Mouse (Mus musculus) cerebellum, adult 9-11 months (tissue): Measurements from ENCODE around the gene Abhd4.

ENCODE experiments used
- DNase-seq: peaks from one replicate; pipeline ENCODE4 v3.0.0; 2022

Abhd4 gene

DNA sequence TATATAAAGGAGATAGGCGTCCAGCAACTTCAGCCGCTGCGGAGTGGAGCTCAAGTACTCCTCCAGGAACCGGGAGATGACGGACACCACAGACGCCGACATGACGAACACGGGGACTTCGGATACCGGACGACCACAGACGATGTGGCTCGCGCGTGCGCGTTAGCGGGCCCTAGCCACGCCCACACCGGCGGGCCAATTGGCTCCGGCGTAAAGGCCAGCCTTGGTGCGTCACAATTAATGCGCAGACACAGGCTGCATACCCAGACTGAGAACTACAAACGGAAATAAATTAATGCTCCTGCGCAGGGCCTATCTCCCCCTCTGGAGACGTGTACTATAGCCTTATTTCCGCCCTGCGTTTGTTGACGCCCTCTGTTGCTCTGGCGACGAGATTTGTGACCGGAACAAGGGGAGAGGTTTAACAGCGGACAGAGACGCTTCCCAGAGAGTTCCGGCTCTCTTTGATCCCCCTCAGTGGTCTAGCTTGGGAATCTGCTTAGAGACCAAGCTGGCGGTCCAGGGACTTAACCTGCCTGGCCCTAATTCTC, at the start of gene Abhd4, which contains the start of gene Dad1:
Abhd4 (plus strand) TSS at position 448 of the 551 bp plus-strand sequence.
Dad1 (minus strand) TSS at position 364 of the 551 bp plus-strand sequence.
- peak; percentile 99 for DNase-seq

GRCm38 (mm10) chr14:54204311-54204710, 49.7 kb upstream of the Abhd4 start:
- DNase-seq, result no peak

- DNase-seq, result no peak
Measured at GRCm38 (mm10) chr14:54204786-54205185, 49.2 kb upstream of the Abhd4 start.

- DNase-seq, result no peak
Measured at GRCm38 (mm10) chr14:54205904-54206303, 48.1 kb upstream of the Abhd4 start.

- DNase-seq, result no peak
Measured at GRCm38 (mm10) chr14:54206309-54206708, 47.7 kb upstream of the Abhd4 start.

DNA sequence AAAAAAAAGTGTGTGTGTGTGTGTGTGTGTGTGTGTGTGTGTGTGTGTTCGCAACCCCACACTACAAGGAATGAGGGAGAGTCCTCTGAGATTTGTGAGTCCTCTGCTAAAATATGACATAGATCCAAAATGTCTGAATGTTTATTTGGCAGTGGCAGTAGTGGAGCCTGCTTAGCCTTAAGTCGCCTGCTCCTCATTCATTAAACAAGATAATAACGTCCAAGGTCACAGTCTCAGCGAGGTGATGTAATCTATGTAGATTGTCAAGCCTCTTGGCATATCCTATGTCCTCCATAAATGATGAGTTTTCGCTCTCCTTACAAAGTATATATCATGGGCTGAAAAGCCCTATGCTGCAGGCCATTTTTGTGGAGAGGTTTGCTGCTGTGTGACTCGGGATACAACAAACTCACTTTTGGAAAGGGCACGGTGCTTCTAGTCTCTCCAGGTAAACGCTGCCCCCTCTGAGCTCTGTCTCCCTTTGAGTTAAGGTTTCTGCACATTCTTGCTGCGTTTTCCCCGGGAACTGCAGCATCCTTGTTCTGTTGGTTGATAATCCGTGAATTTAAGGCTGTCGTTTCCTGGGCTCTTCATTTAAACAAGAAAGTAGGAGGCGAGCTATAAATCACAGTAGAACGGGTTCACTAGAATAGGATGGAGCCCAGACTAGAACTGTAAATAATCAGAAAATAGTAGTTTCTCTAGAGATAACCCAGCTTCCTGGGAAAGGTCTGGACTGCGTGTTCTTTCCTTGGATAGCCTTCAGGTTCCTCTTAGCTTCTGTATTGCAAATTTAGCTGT, 47.0 kb upstream of the Abhd4 start:
- no peak for DNase-seq

GRCm38 (mm10) chr14:54207924-54208323, 46.1 kb upstream of the Abhd4 start:
- DNase-seq, result no peak

DNA sequence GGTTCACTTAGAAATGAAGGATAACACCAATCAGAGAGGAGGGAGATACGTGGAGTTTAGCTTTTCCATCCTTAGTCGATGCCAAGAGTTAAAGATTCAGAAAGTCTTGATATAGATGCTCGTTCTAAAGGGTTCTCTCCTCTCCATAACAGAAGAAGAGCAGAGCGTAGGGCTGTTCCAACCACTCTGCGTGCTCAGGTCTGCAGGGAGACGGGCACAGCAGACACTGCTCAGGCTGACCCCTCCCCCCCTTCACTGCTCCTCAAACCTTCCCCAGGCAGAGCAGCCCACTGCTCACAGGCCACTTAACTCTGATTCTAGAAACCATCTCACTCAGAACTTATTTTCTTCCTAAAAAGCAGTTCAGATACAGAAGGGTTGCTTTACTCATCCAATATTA, 45.2 kb upstream of the Abhd4 start:
- DNase-seq, result no peak

GRCm38 (mm10) chr14:54209932-54210331, 44.1 kb upstream of the Abhd4 start:
- no peak for DNase-seq

DNA sequence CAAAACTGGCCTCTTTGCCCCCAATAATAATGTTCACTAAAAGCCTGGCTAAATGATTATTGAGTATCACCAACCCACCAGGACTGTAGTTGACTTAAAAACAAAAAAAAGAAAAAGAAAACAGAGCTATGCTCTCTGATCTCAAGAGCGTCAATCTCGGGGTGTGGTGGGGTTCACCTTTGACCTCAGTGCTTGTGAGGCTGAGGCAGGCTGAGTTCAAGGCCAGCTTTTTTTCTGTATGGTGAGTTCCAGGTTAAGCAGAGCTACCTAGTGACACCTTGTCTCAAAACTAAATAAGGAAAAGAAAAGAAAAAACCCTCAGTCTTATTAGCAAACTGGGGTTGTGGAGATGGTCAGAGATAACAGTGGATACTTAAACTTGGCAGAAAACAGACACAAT, 43.6 kb upstream of the Abhd4 start:
- no peak for DNase-seq

DNA sequence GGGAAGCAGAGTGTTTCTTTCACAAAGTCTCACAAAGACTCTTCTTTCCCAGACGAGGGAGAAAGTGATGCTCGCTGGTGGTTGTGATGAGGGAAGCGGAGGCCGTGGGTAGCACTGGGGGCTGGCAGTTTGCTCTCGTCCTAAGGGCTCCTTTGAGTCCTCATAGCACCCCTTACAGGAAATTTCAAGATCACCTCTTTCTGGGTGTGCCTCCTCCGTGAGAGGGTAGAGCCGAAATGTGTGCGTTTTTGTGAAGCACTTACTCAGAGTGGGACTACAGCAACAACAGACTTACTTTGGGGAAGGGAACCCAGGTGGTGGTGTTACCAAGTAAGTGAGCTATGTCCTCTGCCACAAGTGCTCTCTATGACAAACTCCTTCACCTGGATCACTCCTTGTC, 42.8 kb upstream of the Abhd4 start:
- DNase-seq, result no peak

DNA sequence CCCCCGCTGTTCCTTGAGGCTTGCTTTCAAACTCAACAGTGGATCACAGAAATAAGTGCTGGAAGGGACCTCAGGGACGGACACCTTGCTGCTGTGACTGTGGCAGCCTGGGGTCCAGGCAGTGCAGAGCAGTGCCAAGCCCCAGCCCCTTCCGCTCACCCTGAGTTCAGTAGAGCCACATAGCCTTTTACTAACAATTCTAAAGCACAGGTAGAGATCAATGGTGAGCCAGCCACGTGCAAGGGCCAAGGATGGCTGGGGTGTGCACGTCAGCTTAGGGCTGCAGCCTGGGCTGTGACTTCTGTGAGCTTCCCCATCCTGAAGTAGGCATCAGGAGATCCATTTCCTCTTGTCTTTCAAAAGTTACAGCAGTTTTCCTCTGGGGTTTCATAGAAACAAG, 42.2 kb upstream of the Abhd4 start:
- DNase-seq, result no peak

DNA sequence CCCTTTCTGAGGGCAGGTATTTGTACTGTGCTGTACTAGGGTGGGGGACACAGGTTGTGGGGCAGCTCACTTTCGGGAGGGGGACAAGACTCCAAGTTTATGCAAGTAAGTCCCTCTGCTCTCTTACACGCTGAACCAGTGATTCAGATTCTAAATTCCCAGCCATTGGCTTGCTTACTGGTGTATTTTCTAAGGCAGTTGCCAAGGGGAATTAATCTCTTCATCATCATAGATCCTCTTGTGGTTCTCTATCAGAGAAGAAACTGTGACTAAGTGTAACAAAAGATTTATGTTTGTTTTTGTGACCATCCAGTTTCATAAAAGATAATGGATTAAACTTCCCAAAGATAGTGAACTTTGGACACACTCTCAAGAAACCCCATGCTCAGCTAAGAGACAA, 40.3 kb upstream of the Abhd4 start:
- no peak for DNase-seq

DNA sequence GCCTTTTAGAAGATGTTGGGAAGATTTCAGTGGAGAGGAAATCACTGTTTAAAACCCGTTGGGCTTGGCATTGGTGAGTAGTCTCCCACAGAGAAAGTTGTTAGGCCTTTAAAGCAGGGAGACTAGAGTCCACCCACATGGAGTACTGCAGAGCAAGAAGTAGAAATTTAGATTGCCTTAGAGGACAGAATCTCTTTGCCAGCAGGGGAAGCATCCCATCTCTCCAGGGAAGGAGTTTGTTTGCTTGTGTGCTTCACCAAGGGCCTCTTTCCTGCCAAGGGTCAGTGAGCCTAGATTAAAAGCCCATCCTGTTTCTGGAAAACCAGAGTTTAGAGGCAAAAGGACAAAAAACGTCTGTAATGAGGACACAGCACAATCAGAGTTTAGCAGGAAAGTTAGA, 39.5 kb upstream of the Abhd4 start:
- no peak for DNase-seq

GRCm38 (mm10) chr14:54214901-54215300, 39.1 kb upstream of the Abhd4 start:
- DNase-seq, result no peak

DNA sequence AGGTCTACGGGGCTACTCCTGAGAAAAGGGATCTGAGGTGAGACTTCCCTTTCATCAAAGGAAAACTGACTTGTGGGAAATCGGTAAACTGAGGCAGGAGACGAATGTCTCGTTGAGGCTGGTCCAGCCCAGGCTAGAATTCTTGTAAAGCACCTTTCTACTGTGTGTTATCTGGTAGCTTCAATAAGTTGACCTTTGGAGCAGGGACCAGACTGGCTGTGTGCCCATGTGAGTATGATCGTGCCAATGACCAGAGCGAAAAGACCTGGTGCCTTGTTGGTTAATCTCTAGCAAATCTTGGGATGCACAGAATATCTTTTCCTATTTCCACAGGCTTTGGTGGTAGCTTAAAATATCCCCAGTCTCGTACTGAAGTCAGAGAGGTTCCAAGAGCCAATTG, 37.9 kb upstream of the Abhd4 start:
- no peak for DNase-seq

DNA sequence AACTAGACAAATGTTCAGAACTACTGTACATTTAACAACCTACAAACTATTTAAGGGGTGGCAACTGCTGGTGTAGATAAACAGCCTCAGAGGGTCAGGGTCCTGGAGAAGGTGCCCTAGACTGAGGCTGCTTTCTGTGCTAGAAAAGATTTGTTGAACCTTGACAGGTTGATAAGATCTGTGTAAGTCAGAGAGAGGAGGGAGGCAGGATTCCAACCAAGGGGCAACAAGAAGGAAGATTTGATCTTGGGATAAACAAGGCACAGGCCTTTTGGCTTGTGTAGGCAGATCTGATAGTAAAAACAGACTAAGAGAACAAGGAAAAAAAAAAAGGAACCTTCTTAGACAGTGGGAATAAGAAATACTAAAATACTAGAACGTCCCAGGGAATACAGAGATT, 35.8 kb upstream of the Abhd4 start:
- DNase-seq, result no peak

DNA sequence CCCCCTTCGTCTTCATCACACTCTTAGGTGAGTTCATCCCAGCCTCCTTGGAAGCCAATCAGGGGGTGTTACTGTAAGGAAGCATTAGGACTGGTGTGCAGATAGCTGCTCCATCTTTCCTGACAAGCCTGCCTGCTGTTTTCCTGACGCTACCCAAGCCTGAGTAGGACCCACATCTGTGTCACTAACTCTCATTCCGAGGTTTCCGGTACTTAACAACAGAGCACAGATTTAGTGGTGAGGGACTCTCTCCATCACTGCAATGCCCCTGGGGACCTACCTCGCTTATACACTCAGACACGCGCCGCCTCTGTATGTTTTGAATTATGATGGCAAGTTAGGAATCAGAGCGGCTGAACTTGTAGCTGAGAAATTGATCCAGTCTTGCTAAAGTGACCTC, 35.3 kb upstream of the Abhd4 start:
- no peak for DNase-seq

GRCm38 (mm10) chr14:54219256-54219655, 34.7 kb upstream of the Abhd4 start:
- no peak for DNase-seq

GRCm38 (mm10) chr14:54219849-54220248, 34.1 kb upstream of the Abhd4 start:
- no peak for DNase-seq

DNA sequence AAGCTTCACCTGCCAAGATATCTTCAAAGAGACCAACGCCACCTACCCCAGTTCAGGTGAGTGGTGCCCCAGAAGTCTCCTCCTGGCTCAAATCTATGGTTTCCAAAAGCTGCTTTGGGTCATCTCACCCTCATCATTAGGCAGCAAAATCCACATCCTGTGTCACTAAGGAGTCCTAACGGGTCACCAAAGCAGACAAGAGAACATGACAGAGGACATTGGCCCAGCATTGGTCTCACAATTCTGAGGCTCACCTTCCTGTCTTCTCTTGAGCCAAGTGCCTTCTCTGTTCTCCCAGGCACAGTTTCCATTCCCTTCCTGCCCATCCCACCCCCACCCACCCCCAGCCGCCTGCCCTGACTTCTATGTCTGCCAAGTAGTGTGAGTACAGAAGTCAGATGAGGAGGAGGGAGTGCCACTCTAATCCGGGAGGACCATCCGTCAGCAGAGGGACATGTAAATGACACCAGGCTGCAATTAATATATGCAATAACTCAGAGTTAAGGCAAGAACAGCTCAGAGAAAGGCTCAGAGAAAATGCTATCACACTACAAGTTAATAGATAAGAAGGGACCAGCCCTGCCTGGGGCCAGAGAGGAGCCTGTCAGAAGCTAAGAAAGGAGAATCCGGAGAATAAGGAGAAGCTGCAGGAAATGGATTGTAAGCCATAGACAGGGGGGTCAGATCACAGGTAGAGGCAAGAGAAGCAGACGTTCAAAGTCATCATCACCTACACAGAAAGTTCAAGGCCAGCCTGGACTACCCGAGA, 33.1 kb upstream of the Abhd4 start:
- DNase-seq, result no peak

GRCm38 (mm10) chr14:54221641-54222040, 32.3 kb upstream of the Abhd4 start:
- DNase-seq, result no peak

- no peak for DNase-seq
Measured at GRCm38 (mm10) chr14:54222289-54222727, 31.7 kb upstream of the Abhd4 start.
